Mouse (Mus musculus): ENCODE measurements around the gene Ilk.

Ilk gene

GRCm38 (mm10) chr7:105786506-105787284 lies 50.3 kb downstream of the Ilk start:
- no peak for DNase-seq (ENCODE audit: low spot score)

- no peak for DNase-seq (ENCODE audit: low spot score)
Observed at GRCm38 (mm10) chr7:105787285-105788140, 51.1 kb downstream of the Ilk start, which contains the start of gene Dchs1. Gene Dchs1 (minus strand): TSS chr7:105787654.

GRCm38 (mm10) chr7:105791147-105791546 lies 54.8 kb downstream of the Ilk start:
- DNase-seq (ENCODE audit: low spot score), result no peak
